Mouse (Mus musculus) urinary bladder, adult 2 months (tissue): ENCODE results near the gene Kcnip1. TPM values are rescaled to one million over a fixed set of nuclear protein-coding genes. Genes with fewer than 3 reads are reported as not detected.
A peak's percentile ranks its signal among the peaks of the same experiment; 100 is the strongest.

ENCODE experiments used
- DNase-seq: peaks from one replicate; pipeline ENCODE4 v3.0.0; 2022; ENCODE audit warnings: low spot score
- polyA plus RNA-seq: library from polyadenylated mRNA; depleted of rRNA; stranded (reverse); fragments of >200 nt; gene quantifications from 2 replicates; pipeline ENCODE4 v1.2.3, GENCODE M21; 2012

Kcnip1 gene
- polyA plus RNA-seq, 1 experiment: 0.76 TPM

DNA sequence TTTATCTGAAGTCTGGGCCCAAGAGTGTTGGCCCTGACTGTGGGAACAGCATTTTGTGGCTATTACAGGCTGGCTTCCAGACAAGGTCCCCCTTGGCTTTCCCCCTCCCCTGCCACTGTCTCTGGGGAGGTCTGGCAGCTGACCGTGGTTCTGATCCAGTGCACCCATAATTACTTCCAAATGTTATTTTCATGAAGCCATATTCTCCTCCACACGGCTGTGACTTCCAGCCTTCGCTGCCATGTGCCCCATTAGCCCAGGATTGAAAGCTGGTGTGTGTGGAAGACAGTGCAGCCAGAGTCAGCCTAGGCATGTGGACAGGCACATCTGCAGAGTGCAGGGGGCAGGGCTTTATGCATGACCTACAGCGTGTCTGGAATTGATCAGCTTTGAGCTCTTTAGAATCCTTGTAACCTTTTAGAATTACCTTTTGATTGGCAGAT, 240.5 kb downstream of the Kcnip1 start:
- no peak for DNase-seq

DNA sequence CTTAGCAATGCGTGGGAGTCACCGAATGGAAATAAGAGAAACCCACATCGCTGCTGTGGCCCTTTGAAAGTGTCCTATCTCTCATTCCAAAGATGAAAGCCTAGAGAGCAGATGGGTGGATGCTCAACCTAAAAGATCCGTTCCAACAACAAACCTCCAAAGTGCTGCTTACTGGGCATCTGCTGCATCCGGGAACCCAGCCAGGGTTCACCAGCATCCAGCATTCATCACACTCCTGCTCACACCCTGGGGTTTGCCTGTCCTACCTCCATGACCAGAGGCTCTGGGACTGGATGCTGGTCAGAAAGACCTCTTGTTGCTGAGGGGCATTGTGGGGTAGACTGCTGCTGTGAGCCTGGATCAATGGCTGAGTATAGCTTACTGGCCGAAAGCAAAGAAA, 241.4 kb downstream of the Kcnip1 start:
- no peak for DNase-seq

DNA sequence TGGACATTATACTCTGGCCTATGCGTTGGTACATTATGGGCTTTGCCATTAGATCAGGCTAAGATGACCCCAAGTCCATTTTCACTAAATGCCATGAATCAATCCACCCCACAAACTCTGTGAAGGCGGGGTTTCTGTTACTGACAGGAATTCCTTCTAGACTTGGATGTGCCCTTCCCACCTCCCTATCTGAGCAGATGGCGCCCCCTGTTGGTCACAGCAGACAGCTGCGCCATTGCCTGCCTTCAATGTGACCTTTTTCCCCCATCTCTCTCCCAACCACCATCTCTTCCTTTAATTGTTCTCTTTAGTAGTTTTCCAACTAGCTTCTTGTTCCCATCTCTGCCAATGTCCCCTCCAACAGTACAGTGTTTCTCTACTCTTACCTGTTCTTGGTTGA, 243.0 kb downstream of the Kcnip1 start:
- no peak for DNase-seq

DNA sequence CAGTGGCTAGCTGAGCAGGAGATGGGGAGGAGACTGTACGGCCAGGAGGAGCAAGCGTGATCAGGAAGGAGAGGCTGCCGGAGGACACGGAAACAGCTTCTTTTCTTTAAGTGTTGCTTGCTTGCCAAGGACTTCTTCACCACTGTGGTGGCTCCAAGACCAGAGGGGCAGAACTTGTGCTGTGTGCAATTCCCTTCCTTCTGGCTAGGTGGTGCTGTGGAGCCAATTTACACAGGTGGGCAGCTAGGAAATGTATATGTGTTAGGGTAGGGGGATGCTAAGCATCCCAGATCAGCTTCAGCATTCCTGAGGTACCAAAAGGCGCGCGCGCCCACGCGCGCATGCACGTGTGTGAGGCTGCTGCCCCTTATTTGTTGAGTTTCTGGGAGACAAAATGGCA, 243.5 kb downstream of the Kcnip1 start:
- DNase-seq: no peak

DNA sequence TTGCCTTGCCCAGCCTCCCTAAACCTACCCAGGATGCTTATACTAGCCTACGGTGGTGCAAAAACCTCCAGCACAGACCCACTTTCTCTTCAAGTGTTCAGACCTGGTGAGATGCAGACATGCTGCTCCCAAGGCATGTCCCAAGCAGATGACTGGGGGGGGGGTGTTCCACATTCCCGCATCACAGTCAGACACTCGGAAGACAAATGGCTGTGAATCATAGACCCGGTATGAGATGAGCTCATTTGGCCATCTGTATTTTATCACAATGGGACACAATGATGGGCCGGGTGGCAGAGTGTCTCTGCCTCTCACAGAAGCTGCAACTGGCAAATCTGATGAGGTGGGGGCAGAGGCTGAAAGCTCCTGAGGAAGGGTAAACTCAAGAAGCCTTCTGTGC, 244.2 kb downstream of the Kcnip1 start:
- DNase-seq: no peak

DNA sequence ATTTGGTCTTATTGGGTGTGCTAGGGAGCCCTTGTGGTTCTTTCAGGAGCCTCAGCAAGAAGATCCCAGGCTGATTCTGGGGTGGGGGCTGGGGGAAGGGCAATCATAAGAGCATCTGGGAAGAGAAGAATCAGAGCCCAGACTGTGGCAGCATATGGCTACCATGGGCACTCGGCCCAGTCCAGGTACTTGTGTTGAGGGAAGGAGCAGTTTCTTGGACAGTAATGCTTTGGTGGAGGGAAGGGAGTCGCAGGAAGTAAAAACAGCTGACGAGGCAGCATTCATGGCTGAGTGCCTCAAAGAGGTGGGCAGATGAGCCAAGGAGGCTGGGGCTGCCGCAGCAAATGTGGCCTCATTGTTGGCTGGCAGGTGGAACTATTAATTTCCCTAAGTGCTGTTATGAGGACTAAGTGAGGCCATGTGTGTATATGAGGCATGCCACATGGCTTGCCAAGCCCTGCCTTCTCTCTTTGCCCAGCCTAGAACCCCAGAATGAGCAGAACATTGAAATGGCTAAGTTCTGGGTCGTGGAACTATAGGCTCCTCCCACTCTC, 245.5 kb downstream of the Kcnip1 start:
- DNase-seq: no peak

DNA sequence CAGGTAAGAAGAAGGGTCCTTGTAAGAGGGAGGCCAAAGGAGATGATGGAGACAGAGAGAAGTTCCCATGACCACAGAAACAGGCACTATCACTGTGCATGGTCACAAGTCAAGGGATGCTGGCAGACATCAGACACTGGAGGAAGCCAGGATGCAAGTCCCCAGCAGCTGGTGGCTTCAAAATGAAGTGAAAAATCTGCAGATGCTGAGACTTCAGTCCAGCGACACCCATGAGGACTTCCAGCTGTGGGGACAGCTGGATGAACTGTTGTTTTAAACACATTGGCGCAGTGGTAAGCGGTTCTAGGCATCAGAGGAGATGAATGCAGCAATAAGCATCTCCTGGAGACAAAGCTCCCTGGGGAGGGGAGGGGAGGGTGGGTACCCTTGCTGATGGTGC, 246.6 kb downstream of the Kcnip1 start:
- DNase-seq: no peak

DNA sequence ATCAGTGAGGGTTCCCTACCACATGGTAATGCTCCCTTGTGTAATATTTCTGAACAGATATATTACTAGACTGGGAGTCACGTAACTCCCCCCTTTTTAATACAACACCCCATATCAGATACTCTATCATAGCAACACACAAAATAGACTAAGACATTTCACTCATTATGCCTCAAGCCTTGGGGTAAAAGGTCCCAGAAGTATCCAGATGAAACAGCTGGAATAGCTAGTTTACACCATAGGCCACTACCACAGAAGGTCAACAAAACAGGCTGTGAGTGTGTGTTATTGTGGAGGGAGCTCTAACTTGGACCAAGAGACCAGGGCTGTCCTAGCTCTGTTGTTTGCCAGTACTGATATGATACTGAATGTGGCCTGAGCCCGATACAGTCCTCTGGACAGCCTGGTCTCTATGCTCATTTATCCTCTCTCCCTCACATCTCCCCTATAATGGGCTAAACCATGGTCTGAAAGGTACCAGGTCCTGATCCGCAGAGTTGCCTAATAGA, 247.1 kb downstream of the Kcnip1 start:
- DNase-seq: no peak

DNA sequence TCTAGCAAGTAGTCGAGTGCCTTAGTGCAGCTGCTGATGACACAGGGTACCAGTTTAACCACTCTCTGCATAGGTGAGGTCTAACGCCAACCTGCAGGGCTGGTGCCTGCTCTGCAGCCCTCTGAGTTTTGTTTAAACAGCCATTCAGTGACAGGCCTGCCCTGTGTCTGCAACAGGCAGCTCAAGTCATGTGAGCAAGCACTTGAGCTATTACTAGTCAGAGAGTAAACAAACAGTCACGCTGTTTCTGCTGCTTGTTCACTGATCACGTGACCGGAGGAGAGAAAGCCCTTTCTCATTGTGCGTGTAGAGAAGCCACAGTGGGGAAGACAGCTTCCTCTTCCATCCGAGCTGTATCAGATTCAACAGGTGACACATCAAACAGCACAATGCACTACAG, 248.5 kb downstream of the Kcnip1 start:
- no peak for DNase-seq

DNA sequence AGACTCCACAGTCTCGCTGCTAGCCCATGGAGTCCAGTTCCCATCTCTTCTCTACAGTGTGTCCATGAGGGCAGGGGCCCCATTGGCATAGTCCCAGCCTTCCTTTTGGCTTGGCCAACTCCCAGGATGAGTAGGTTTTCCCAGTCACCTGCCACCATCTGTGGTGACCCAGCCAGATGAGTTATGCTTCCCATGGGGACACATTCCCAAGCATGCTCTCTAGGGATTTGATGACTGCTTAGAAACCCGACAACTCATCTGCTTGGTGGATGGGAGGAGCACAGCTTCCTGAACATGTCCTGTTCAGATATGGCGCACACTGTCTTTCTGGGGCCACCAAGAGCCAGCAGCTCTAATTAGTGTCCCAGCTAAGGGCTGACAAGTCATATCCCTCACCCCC, 252.8 kb downstream of the Kcnip1 start:
- DNase-seq: no peak

DNA sequence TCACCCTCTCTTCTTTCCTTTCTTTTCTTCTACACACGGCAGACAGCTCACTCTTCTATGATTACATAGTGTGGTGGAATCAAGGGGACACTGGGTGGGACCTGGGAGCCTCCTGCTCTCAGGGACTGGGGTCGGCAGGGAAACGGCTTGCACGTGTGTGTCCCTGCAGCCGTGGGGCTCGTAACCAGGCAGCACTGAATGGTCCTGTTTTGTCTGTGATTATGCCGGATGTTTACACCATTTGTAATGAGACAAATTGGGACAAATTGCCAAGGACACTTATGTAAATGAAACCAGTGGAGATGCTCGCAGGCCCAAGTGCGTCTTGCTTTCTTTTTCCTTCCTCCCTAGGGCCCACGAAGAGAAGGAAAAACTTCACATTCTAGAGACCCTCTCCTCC, 256.5 kb downstream of the Kcnip1 start:
- DNase-seq: no peak

DNA sequence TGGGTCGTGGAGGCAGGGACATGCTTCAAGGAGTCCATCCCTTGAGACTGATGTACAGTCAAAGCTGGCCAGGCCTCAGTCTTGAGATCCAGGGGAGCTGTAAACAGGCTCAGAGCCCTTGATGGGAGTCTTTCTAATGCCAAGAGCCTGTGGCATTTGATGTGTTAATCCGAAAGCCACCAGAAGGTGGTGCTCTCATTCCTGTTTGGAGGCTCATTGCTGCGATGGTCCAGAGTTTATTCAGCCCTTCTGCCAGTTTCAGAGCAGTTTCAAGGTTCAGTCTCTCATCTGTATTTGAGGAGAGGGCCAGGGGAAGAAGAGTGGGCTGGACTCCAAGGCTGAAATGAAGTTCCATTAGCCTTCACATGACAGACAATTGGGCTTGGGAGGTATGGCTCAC, 259.7 kb downstream of the Kcnip1 start:
- DNase-seq: no peak

DNA sequence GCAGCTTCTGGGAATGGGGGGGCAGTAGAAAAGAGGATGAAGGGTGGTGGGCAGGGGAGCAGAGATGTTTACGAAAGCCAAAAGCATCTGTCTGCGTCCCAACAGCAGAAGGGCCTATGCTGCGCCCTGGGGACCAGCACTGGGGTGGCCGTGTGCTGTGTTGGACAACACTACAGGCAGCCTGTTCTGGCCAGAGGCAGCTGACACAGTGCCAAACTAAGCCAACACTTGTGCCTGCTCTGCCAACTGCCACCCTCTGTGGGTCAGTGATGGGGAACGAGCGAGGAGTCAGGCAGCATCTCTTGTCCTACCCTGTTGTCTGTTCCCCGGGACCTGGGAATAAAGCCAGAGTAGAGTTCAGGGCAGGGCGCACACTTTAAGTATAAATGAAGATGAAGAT, 260.6 kb downstream of the Kcnip1 start:
- no peak for DNase-seq

DNA sequence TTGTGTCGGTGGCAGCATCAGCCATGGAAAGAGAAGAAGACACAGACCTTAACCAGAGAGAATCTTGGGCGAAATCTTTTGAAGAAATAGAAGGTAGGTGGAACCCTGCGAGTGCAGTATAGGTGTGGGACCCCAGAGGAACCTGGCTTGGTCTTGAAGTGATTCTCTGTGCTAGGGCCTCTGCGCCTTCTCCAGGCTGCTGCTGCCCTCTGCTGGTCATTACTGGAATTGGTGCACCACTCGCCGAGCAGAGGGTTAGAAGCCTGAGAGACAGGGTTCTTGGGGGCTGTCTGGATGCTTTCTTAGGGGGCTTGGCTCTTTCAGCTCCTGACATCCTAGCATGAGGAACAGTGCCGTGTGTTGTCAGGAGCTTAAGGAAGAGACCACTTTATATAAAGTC, 271.7 kb downstream of the Kcnip1 start:
- DNase-seq: peak; percentile 42

DNA sequence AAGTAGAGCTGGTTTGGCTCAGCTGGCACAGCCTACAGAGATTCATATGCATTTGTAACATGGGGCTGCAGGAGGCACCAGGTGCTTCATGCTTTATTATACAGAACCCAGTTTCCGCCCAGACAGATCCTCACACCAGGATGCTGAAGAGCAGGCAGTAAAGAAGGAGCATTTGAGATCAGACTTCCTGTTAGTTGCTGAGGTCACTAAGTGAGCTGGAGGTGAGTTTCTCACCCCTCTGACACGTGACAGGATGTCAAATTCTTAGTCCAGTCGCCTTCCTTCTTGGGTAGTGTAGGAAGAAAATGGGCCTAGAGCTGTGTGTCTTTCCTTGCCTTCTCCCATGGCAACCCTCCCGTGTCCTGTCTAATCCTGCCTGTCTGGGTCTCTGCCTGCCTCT, 286.2 kb downstream of the Kcnip1 start:
- no peak for DNase-seq

DNA sequence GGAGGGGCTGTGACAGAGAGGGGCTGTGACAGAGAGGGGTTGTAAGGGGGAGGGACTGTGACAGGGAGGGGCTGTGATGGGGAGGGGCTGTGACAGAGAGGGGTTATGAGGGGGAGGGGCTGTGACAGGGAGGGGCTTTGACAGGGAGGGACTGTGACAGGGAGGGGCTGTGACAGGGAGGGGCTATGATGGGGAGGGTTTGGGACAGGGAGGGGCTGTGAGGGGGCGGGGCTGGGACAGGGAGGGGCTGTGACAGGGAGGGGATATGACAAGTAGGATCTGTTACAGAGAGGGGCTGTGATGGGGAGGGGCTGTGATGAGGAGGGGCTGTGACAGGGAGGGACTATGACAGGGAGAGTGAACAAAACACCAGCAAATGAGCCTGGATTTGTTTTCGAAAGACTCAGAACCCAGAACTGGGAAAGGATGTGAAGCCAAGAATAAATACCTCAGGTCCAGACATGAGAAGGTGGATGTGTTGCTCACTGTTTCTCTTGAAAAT, 290.9 kb downstream of the Kcnip1 start:
- no peak for DNase-seq

DNA sequence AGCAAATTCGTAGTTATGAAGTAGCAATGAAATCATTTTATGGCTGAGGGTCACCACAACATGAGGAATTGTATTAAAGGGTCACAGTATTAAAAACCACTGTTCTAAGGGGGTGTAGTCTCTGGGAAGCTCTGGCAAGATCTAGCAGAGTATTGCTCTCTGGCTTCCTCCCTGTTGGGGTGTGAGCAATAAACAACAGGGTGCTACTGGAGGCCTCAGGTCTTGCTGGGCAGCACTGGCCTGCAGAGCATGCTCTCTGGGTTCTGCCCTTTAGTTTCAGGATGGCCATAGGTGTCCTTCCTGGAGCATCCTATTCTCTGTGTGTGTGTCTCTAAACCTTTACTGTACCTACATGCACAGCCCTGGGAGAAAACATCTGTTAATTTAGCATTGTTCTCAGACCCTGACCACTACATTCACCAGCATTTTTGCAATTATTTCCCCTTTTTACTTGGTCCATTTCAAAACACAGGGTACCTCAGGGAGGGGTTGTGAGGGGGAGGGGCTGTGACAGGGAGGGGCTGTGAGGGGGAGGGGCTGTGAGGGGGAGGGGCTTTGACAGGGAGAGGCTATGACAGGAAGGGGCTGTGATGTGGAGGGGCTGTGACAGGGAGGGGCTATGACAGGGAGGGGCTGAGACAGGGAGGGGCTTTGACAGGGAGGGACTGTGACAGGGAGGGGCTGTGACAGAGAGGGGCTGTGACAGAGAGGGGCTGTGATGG, 291.6 kb downstream of the Kcnip1 start:
- DNase-seq: no peak

DNA sequence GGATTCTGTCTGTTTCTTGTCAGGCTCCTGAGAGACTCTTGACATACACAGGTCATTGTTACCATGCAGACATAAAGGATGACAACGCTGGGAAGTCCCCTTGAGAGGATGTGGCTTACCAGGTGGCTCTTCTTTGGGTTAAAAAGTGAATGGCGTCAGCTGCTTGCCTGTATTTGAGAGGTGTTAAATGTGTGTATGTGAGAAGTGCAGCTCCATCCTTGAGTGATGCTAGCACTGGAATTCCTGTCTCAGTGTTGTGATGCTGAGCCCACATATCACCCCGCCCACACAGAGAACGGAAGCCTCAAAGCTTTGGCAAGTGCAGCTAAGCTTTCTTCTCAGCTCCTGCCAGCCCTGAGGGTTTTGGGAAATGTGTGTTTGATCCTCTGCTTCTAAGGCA, 292.2 kb downstream of the Kcnip1 start:
- DNase-seq: no peak

DNA sequence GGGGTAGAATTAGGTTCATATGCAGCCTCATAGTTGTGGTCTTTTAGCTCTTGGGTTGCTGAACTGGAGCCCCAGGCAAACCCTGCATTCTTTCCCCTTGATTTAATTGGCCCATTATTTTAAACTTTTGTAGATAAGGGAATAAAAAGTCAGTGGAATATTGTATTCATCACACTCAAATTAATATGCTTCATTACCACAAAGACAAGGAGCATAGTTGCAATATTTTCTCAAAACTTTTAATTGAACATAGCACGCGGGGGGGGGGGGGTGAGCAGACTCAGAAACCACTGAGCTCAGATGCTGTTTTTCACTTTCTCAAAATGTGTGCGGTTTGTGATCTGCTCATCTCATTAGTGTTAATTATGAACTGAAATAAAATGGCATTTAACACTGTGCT, 302.8 kb downstream of the Kcnip1 start:
- DNase-seq: no peak

DNA sequence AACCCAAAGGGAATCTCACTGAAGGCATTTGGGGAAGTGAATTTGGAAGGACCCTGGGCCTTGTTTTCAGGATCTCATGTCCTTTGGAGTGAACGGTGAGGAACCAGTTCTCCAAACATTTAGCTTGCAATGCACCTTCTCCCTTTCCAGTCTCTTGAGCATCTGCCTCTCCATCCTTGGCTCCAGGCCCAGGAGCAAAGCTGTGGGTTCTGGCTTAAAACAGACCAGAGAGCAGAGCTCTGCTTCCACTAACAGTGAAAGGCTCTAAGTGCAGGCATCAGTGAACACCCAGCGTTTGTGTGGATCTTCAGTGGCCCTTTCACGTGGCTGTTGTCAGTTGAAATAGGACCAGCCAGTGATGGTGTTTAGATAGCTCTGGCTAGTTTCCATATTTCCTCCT, 307.0 kb downstream of the Kcnip1 start:
- no peak for DNase-seq

DNA sequence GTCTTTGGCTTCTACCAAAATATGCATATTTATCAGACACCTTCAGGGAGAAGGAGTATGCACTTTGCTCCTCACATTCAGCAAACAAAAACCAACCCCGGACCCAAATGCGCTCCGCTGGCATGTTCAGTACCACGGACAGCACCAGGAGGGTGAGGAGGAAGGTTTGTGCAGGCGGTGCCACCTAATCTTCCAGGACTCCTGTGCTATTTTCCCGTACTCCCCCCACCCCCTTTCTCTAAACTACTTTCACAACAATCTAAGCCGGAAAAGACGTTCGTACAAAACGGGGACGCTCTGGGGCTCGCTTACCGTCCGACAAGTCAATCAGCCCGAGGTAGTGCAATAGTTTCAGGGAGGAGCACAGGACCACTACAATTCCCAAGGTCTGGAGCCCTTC, 312.8 kb downstream of the Kcnip1 start:
- no peak for DNase-seq

DNA sequence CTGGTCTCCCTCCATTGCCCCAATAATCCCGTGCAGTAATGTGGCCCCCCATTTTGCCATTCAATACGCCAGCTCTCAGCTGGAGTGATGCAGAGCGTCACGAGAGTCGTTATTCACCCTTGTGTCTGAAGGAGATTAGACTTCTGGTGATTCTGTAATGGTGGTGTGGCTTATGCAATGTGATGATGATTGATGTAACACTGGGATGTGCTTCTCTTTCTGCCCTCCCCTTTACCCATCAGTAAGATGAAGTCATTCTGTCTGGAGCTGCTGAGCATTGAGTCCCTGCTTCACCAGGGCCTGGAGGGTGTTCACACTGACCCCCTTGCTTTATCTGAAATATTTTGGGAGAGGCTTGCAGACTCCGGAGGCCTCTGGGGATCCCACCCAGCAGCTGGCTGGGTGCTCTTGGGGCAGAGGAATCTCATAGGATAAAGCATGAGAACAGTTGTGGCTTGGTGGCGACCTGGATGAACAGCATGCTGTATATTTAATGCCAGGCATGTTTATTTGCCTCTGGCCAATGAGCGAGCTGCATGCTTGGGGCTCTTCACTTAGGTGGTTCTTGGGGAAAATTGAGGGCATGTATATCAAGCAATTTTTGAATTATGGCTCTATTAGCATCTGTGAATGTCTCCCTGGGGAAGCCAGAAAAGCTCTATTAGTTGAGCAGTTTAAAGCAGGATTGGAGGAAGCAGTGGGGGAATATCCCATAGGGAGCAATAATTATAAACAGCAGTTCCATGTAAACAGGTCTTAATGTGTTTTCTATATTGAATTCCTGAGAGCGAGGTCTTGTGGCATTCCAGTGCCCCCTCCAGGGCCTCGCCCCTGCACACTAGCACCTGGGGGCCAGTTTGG, 322.6 kb downstream of the Kcnip1 start:
- no peak for DNase-seq

DNA sequence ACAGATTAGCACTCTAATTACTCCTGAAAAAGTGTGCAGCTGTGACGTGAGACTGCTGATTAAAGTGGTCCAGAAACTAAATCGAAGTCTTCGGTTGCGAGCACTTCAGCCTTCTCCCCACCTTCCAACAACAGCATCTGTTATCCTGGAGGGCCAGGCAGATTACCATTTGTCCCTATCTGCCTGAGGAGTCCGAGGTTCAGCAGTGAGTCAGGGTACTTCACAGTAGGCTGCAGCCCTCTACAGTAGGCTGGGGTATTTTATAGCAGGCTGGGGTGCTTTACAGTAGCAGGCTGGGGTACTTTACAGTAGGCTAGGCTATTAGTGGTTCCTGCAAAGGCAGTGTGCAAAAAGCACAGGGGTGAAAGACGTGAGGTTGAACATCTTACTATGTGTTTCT, 324.6 kb downstream of the Kcnip1 start:
- DNase-seq: no peak
